Mouse (Mus musculus) spleen, adult 2 months (tissue): ENCODE results near the gene Car2. TPM values are rescaled to one million over a fixed set of nuclear protein-coding genes. Genes with fewer than 3 reads are reported as not detected.
A peak's percentile ranks its signal among the peaks of the same experiment; 100 is the strongest.

Experiments used
- DNase-seq, 2 experiments: peaks; one replicate each; pipeline versions ENCODE4 v3.0.0 to v3.0.0-alpha.2; 2012 to 2021; ENCODE audit warnings: low spot score in 2 of 2, low read depth in 1 of 2
- H3K27ac ChIP-seq: fragments of 200-500 bp; 2 replicates; pipeline ENCODE4 v1.5.1; 2012; ENCODE audit warnings: low read length, inconsistent platforms; ENCODE audit not compliant: insufficient read depth
- H3K27me3 ChIP-seq: fragments of 200-500 bp; 2 replicates; pipeline ENCODE4 v1.6.1; 2012; ENCODE audit warnings: mild to moderate bottlenecking, moderate library complexity, low read length, inconsistent platforms; ENCODE audit not compliant: control insufficient read depth, insufficient read depth
- H3K36me3 ChIP-seq: fragments of 200-500 bp; 2 replicates; pipeline ENCODE4 v1.6.1; 2012; ENCODE audit warnings: mild to moderate bottlenecking, low read length, inconsistent platforms; ENCODE audit not compliant: control insufficient read depth, insufficient read depth
- H3K4me1 ChIP-seq: fragments of 200-500 bp; 2 replicates; pipeline ENCODE4 v1.6.1; 2011; ENCODE audit warnings: inconsistent platforms; ENCODE audit not compliant: control insufficient read depth, insufficient read depth, insufficient read length
- H3K4me3 ChIP-seq: fragments of 200-500 bp; 2 replicates; pipeline ENCODE4 v1.5.1; 2011; ENCODE audit warnings: mild to moderate bottlenecking, inconsistent platforms; ENCODE audit not compliant: insufficient read depth, insufficient read length; ENCODE audit errors: extremely low read depth
- CTCF ChIP-seq: fragments of 200-500 bp; IDR thresholded peaks from 2 replicates; pipeline ENCODE4 v1.5.1; 2011; ENCODE audit warnings: mild to moderate bottlenecking, inconsistent platforms; ENCODE audit not compliant: insufficient read depth, insufficient read length, insufficient replicate concordance; ENCODE audit errors: extremely low read depth
- POLR2A ChIP-seq: fragments of 200-500 bp; IDR thresholded peaks from 2 replicates; pipeline ENCODE4 v1.6.1; 2011; ENCODE audit warnings: low read depth, low read length, inconsistent platforms
- WGBS: fragments of 180-500 bp; shearing (Covaris S2); methylation state at CpG from one replicate; pipeline ENCODE4 v1.1.7; 2018; 5-methylcytosine and 5-hydroxymethylcytosine counted together
- polyA plus RNA-seq: library from polyadenylated mRNA; depleted of rRNA; stranded (reverse); fragments of >200 nt; gene quantifications from 2 replicates; pipeline ENCODE4 v1.2.3, GENCODE M21; 2012; rRNA removed

Gene Car2
- 639 and 730 TPM in 2 replicates for polyA plus RNA-seq

DNA sequence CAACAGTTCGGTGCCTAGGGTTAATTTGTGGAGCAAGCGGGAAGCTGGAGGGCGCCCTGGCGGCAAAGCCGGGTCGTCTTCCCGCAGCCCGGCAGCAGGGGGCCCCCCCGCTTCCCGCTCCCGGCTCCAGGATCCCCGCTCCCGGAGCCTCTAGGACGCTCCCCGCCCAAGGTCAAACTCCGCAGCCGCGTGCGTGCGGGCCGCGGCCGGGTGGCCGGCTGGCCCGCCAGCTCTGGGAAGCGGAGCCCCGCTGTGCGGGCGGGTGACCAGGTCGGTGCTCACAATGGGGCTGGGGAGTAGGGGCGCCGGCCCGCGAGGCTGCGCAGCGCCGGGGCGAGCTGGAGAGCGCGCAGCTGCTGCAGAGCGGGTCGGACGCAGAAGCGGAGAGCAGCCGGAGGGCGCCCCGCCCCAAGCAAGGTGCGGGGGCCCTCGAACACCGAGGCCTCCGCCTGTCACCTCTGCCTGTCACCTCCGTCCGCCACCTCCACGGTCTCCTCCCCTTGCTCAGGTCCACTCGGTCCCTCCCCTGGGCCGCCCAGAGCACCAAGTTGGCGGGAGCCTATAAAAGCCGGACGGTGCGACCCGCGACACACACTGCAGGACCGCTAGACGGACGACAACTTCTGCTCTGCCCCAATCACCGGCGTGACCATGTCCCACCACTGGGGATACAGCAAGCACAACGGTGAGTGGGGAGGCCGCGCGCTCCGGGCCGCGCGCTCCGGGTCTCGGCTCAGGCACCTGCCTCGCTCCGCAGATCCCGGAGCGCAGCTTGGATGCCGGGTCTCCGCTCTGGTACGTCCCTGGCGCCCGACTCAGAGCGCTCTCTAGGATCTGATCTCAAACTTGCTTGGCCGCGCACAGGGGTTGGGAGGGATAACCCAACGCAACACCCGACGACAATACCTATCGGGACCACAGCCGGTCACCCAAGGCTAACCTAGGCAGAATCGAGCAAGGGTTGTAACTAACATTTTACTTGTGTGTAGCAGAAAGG, at the start of gene Car2:
Car2 (plus strand) TSS at position 172 of the 997 bp plus-strand sequence.
- TF ChIP-seq CTCF = peak; percentile 4; the same call in 1 of the 2 replicates
- TF ChIP-seq POLR2A = no peak
- peak in 1 of 2 experiments; percentile 39 for DNase-seq
- Histone ChIP-seq H3K4me1 (peaks cover 4% of the 10 kb centered on the region), H3K27ac (peak within 1 kb of the TSS; percentile 24), H3K4me3 (peak within 1 kb of the TSS; percentile 71), H3K27me3 (peaks cover 10% of the 10 kb centered on the region), H3K36me3 (no peaks in the 10 kb centered on the region)
- WGBS = under 1% methylated on average over 95 of the region's 95 CpGs

- no peak for DNase-seq
- Histone ChIP-seq H3K27me3 (no peaks in the 10 kb centered on the region), H3K36me3 (no peaks in the 10 kb centered on the region), H3K4me1 (no peaks in the 10 kb centered on the region), H3K27ac (no peak overlapping the region), H3K4me3 (no peak overlapping the region)
- TF ChIP-seq CTCF (no peak), POLR2A (no peak)
- 96% methylated on average over 1 of the region's 1 CpGs for WGBS
Measured at GRCm38 (mm10) chr3:14838936-14839335, 47.1 kb upstream of the Car2 start.

DNA sequence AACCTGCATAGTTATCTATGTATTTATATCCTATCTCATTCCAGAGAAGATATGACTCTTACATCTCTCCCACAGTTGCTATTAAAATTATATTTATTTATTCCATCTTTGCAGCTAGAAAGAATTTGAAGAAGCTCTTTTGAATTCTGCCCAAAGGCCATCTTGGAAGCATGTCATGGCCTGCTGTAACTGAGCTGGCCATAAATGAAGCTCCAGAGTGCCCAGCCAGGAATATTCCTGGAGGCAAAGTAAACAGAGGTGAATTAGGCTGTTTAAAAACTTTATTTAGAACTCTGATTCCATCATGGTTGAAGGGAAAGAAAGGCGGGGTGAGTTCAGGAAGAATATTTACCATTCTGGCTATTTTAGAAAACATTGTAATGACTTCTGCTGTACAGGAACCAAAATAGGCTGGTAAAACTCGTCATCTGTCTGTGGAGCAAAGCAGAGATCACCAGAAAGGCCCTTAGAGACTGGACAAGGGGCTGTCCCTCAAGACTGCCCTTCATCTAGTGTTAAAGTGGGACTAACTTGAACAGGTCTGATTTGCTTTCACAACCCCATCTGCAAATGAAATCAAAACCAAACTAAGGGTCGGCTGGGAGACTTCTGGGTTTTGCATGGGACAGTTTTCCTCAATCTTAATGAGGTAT, 46.5 kb upstream of the Car2 start:
- no peak for DNase-seq
- no peak overlapping the region for H3K27ac ChIP-seq
- H3K4me3 ChIP-seq = no peak overlapping the region
- TF ChIP-seq POLR2A = no peak
- TF ChIP-seq CTCF = no peak
- H3K36me3 ChIP-seq = no peaks in the 10 kb centered on the region
- no peaks in the 10 kb centered on the region for H3K4me1 ChIP-seq
- 80% methylated on average over 3 of the region's 3 CpGs for WGBS
- no peaks in the 10 kb centered on the region for H3K27me3 ChIP-seq

- no peak overlapping the region for H3K27ac ChIP-seq
- no peak for DNase-seq
- no peaks in the 10 kb centered on the region for H3K4me1 ChIP-seq
- WGBS = 94% methylated on average over 2 of the region's 2 CpGs
- no peaks in the 10 kb centered on the region for H3K27me3 ChIP-seq
- TF ChIP-seq POLR2A (no peak), CTCF (no peak)
- H3K4me3 ChIP-seq = no peak overlapping the region
- no peaks in the 10 kb centered on the region for H3K36me3 ChIP-seq
Measured at GRCm38 (mm10) chr3:14848587-14849254, 37.4 kb upstream of the Car2 start.

DNA sequence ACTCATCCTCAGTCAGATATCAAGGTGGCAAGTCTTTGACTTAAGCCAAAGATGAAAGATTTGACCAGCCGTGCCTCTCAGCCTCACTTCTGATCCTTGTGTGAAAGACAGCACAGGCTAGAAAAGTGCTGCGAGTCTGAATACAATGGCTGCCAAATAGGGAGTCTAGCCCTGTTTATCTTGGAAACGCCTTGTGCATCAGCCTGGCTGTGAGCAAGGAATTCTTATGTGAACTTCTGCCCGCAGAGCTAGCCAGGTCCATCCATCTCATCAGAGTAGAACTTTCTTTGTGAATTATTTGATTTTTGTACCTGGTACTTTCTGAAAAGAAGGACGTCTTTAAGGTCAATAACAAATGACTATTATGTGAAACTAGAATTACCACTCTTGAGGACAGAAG, 32.1 kb upstream of the Car2 start:
- WGBS = 91% methylated on average over 5 of the region's 5 CpGs
- no peaks in the 10 kb centered on the region for H3K36me3 ChIP-seq
- TF ChIP-seq CTCF (no peak), POLR2A (no peak)
- no peaks in the 10 kb centered on the region for H3K27me3 ChIP-seq
- H3K4me1 ChIP-seq = no peaks in the 10 kb centered on the region
- no peak for DNase-seq
- H3K4me3 ChIP-seq = no peak overlapping the region
- no peak overlapping the region for H3K27ac ChIP-seq

- DNase-seq = no peak
- TF ChIP-seq POLR2A (no peak), CTCF (no peak)
- Histone ChIP-seq H3K27me3 (no peaks in the 10 kb centered on the region), H3K4me1 (no peaks in the 10 kb centered on the region), H3K27ac (no peak overlapping the region), H3K36me3 (no peaks in the 10 kb centered on the region), H3K4me3 (no peak overlapping the region)
- WGBS = 91% methylated on average over 1 of the region's 1 CpGs
Measured at GRCm38 (mm10) chr3:14854446-14854845, 31.6 kb upstream of the Car2 start.
